Mouse (Mus musculus) brown adipose tissue, adult 24 weeks (tissue): ENCODE measurements around the gene Wdr60. TPM values are rescaled to one million over a fixed set of nuclear protein-coding genes. Genes with fewer than 3 reads are reported as not detected.

Experiments
- H3K27ac ChIP-seq: fragments of 200-500 bp; replicated peaks from 2 replicates; pipeline ENCODE4 v1.5.1; 2012; ENCODE audit warnings: low read depth, mild to moderate bottlenecking, low read length
- H3K4me1 ChIP-seq: fragments of 200-500 bp; 2 replicates; pipeline ENCODE4 v1.6.1; 2012; ENCODE audit warnings: low read length, mixed read lengths; ENCODE audit not compliant: control insufficient read depth, insufficient read depth, insufficient read length
- H3K4me3 ChIP-seq: fragments of 200-500 bp; 2 replicates; pipeline ENCODE4 v1.5.1; 2012; ENCODE audit warnings: low read depth, mild to moderate bottlenecking, low read length, moderate library complexity; ENCODE audit not compliant: insufficient read depth
- polyA plus RNA-seq: library from polyadenylated mRNA; stranded (reverse); fragments of >200 nt; gene quantifications from 2 replicates; pipeline ENCODE4 v1.2.4, GENCODE M21; 2012; ENCODE audit not compliant: missing spikeins, insufficient read depth, insufficient read length

The Wdr60 gene
- polyA plus RNA-seq: 6.7 and 7.9 TPM in 2 replicates

- Histone ChIP-seq H3K4me3 (peak within 1 kb of the TSS; percentile 79), H3K27ac (peak within 1 kb of the TSS; percentile 52; the same call in 1 of the 2 replicates), H3K4me1 (no peaks in the 10 kb centered on the region)
Observed at GRCm38 (mm10) chr12:116262555-116263341, at the start of gene Wdr60. Gene Wdr60 (minus strand): TSS chr12:116263022.

- Histone ChIP-seq H3K4me3 (no peak overlapping the region), H3K27ac (no peak overlapping the region), H3K4me1 (peaks cover 5% of the 10 kb centered on the region)
Observed at GRCm38 (mm10) chr12:116308612-116309011, 45.8 kb upstream of the Wdr60 start.

- Histone ChIP-seq H3K4me3 (no peak overlapping the region), H3K27ac (no peak overlapping the region), H3K4me1 (peaks cover 5% of the 10 kb centered on the region)
Observed at GRCm38 (mm10) chr12:116307870-116308269, 45.0 kb upstream of the Wdr60 start.

DNA sequence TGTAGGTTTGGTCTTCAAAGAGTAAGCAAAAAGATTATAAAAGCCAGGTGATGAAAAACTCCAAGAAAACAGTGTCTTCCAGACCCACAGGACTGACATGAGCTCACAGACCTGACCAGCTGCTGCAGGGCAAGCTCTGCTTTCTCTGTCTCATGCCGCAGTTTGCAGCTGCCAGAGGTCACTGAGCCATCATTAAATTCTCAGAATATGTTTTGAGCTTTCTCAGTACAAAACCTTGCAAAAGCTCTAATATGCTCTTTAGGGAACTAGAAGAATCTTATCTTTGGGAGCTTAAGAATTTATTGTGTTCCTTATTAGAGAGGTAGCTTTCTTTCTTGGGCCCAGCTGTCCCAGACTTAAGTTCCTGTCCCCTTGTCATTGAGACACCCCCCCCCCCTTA is 43.2 kb upstream of the Wdr60 start:
- H3K27ac ChIP-seq: no peak overlapping the region
- H3K4me3 ChIP-seq: no peak overlapping the region
- H3K4me1 ChIP-seq: peaks cover 5% of the 10 kb centered on the region

DNA sequence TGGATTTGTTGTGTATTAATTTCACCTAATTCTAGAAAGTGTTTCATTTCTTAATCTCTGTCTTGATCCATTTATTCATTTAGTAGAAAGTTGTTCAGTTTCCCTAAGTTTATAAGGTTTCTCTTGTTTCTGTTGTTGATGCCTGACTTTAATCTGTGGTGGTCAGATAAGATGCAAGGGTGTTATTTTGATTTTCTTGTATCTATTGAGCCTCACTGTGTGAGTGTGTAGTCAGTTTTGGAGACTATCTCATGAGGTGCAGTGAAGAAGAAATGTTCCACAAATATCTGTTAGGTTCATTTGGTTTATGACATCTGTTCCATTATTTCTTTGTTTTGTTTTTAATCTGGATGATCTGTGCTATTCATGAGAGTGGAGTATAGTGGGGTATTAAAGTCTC is 39.4 kb upstream of the Wdr60 start:
- no peak overlapping the region for H3K4me3 ChIP-seq
- no peak overlapping the region for H3K27ac ChIP-seq
- no peaks in the 10 kb centered on the region; the same call in 1 of the 2 replicates for H3K4me1 ChIP-seq

- no peak overlapping the region for H3K27ac ChIP-seq
- H3K4me1 ChIP-seq: peaks cover 2% of the 10 kb centered on the region; the same call in 1 of the 2 replicates
- H3K4me3 ChIP-seq: no peak overlapping the region
Observed at GRCm38 (mm10) chr12:116299906-116300305, 37.1 kb upstream of the Wdr60 start.

- H3K27ac ChIP-seq: peak overlapping the region; percentile 95
- peaks cover 6% of the 10 kb centered on the region for H3K4me1 ChIP-seq
- no peak overlapping the region for H3K4me3 ChIP-seq
Observed at GRCm38 (mm10) chr12:116293599-116294292, 30.9 kb upstream of the Wdr60 start.

DNA sequence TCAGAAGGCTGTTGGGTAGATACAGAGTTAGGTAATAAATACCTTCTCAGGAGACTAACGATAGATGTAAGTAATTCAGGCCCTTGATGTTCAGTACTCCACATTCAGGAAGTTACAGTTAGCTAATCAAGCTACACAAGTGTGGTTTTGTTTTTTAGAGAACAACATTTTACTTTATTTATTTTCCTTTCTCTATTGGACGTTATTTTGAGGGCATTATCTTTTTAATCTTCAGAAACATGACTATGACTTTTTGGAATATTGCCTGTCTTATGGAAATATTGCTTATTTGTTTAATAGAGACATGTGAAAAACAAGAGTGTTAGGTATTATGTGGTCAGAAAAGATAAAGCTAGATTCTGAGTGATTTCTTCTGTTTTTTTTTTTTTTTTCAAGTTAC is 30.4 kb upstream of the Wdr60 start:
- no peak overlapping the region for H3K27ac ChIP-seq
- no peak overlapping the region for H3K4me3 ChIP-seq
- H3K4me1 ChIP-seq: peaks cover 6% of the 10 kb centered on the region

DNA sequence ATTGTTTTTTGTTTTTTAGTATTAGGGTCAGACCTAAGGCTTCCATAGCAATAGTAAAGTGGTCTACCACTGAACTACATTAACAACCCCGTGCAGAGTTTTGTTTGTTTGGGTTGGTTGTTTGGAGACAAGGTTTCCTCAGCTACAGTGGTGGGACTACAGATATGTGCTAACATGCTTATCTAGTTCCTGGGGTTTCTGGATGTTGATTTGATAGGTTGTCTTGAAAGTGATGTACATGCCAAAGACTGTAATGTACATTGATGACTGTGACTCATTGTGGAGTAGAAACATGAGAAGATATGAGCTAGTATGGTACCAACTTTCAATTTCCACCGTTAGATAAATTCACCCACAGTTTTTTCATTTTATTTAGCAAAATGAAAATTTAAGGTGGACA is 20.7 kb upstream of the Wdr60 start:
- H3K4me1 ChIP-seq: peaks cover 5% of the 10 kb centered on the region; the same call in 1 of the 2 replicates
- H3K27ac ChIP-seq: no peak overlapping the region
- no peak overlapping the region for H3K4me3 ChIP-seq

- no peak overlapping the region for H3K27ac ChIP-seq
- H3K4me1 ChIP-seq: peaks cover 5% of the 10 kb centered on the region; the same call in 1 of the 2 replicates
- no peak overlapping the region for H3K4me3 ChIP-seq
Observed at GRCm38 (mm10) chr12:116282856-116283255, 20.0 kb upstream of the Wdr60 start.

DNA sequence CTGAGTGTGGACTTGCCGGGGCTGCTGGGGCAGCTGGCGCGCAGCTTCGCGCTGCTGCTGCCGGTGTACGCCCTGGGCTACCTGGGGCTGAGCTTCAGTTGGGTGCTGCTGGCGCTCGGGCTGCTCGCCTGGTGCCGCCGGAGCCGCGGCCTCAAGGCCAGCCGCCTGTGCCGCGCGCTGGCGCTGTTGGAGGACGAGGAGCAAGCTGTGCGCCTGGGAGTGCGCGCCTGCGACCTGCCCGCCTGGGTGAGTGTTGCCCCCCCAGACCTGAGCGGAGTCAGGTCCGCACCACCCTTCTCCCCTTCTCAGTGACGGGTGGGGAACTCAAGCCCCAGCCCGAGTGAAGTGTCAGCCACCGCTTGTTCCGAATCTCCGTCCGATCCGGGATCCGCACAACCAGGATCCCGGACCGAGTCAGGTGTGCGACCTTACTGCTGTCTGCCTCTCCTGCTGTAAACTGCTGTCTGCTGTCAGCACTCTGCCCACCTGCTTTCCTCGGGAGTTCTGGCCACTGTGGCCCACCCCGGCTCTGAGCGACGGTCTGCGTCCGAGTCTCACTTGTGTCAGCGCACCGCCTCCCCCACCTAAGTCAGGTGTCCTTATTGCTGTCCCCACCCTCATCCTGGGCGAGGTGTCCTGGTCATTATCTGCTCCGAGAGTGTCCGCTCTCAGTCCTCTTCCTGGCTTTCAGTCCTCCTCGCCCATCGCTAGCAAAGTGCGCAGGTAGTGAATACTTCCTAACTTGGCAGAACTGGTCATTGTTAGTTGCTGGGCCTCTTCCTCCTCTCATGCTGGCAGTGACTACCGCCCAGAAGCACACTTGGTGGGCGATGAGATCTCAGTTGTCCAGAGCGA is 18.8 kb upstream of the Wdr60 start:
- peak overlapping the region; percentile 83 for H3K4me3 ChIP-seq

DNA sequence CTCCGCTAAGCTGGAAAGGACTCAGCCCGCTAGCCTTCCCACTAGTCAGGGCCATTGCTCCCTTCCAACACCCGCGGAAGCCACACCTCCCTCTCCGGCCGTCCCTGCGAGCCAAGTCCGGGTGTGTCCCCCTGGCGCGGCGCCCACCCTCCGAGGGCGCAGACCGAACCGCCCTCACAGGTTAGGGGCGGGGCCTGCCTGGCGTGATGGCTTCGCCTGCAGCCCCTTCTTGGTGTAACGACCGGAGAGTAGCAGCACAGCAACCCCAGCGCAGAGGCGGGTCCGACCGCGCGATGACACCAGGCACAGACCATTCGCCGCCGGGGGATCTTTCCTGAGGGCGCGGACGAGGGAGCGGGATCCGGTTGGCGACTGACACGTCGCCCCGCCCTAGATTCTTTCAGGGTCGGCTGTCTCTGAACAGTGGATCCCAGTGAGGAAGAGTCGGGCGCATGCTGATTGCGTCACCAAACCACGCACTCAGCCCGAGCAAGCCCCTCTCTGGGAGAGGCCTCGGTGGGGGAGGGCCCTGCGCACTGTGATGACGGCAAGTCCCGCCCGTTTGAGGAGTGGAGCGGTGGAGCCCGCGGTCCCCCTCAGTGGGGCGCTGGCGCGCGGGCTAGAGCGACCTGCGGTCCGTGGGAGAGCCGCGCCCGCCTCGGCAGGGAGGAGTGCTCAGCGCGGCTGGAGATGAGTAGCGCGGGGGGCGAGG is 18.0 kb upstream of the Wdr60 start, which contains the start of gene Esyt2:
Gene Esyt2, plus strand, starts transcription at position 544 of the 712 bp plus-strand sequence.
- Histone ChIP-seq H3K27ac (peak within 1 kb of the TSS; percentile 95), H3K4me3 (peak within 1 kb of the TSS; percentile 83)

More for the DNA sequence above, 18.8 kb upstream of the Wdr60 start:
- Histone ChIP-seq H3K27ac (peak overlapping the region; percentile 39), H3K4me1 (peaks cover 5% of the 10 kb centered on the region; the same call in 1 of the 2 replicates)

DNA sequence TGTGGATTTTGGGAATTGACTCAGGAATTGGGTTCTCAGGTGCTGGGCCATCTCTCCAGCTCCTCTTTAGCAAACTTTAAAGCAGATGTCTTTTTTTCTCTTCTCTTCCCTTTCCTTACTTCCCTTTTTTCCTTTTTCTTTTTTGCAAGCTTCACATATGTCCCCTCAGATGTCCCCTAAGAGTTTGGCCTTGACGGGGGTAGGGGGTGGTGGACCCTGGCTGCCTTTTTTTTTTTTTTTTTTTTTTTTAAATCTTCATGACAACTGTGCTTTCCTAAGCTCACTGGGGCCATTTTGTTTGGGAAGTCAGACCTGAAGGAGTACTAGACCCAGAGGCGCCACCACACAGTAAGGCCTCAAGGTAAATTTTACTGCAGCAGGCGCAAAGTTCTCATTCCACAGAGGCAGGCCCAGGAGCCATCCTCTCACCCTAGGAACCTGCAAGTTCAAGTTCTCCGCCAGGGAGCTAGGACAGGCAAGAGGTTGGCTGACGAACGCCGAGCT is 17.4 kb upstream of the Wdr60 start:
- H3K27ac ChIP-seq: peak overlapping the region; percentile 95
- peak overlapping the region; percentile 83 for H3K4me3 ChIP-seq
- H3K4me1 ChIP-seq: peaks cover 5% of the 10 kb centered on the region; the same call in 1 of the 2 replicates

More for the DNA sequence above, 18.0 kb upstream of the Wdr60 start, which contains the start of gene Esyt2:
- peaks cover 5% of the 10 kb centered on the region; the same call in 1 of the 2 replicates for H3K4me1 ChIP-seq

GRCm38 (mm10) chr12:116279181-116279580 is 16.4 kb upstream of the Wdr60 start:
- H3K4me1 ChIP-seq: peaks cover 5% of the 10 kb centered on the region; the same call in 1 of the 2 replicates
- H3K27ac ChIP-seq: 0 out of 2 replicates have a peak overlapping the region, but pooled peaks have one; percentile 12
- H3K4me3 ChIP-seq: no peak overlapping the region
